Mouse (Mus musculus): ENCODE data around the gene Ppp1r17. TPM values are rescaled to one million over a fixed set of nuclear protein-coding genes. Genes with fewer than 3 reads are reported as not detected.
A peak's percentile ranks its signal among the peaks of the same experiment; 100 is the strongest.

The Ppp1r17 gene
- not detected in 2 replicates for polyA plus RNA-seq (2011; ENCODE audit: insufficient read depth, insufficient read length, low read depth, missing spikeins)

GRCm38 (mm10) chr6:56017291-56017994 lies at the start of gene Ppp1r17:
TSS of gene Ppp1r17 (plus strand) at chr6:56017497.
- no peak for TF ChIP-seq EP300 (IDR thresholded peaks at IDR 0.05; ENCODE audit: insufficient read depth, low read depth, low read length)
- TF ChIP-seq POLR2A (IDR thresholded peaks at IDR 0.05; ENCODE audit: insufficient read depth, low read length) = no peak
- TF ChIP-seq CTCF (IDR thresholded peaks at IDR 0.05; ENCODE audit: low read depth, low read length) = no peak
- H3K27ac ChIP-seq (ENCODE audit: insufficient read depth, low read length) = no peak within 1 kb of the TSS
- no peaks in the 10 kb centered on the region for H3K9me3 ChIP-seq (replicated peaks; ENCODE audit: control insufficient read depth, insufficient read depth, low read length, poor library complexity, severe bottlenecking)
- no peak within 1 kb of the TSS for H3K4me3 ChIP-seq (ENCODE audit: low read depth, low read length)
- H3K36me3 ChIP-seq (ENCODE audit: control insufficient read depth, insufficient read depth, low read length, poor library complexity, severe bottlenecking) = no peaks in the 10 kb centered on the region
- no peaks in the 10 kb centered on the region for H3K27me3 ChIP-seq (ENCODE audit: control insufficient read depth, insufficient read depth, low read length, poor library complexity, severe bottlenecking)
- no peaks in the 10 kb centered on the region for H3K4me1 ChIP-seq (ENCODE audit: control insufficient read depth, insufficient read depth, low read length)
- no peak within 1 kb of the TSS for H3K9ac ChIP-seq (ENCODE audit: low read depth, poor library complexity, severe bottlenecking)

GRCm38 (mm10) chr6:55972998-55973397 lies 44.3 kb upstream of the Ppp1r17 start:
- TF ChIP-seq EP300 (IDR thresholded peaks at IDR 0.05; ENCODE audit: insufficient read depth, low read depth, low read length) = no peak
- peak; percentile 10 for TF ChIP-seq CTCF (IDR thresholded peaks at IDR 0.05; ENCODE audit: low read depth, low read length)
- no peaks in the 10 kb centered on the region for H3K36me3 ChIP-seq (ENCODE audit: control insufficient read depth, insufficient read depth, low read length, poor library complexity, severe bottlenecking)
- H3K27ac ChIP-seq (ENCODE audit: insufficient read depth, low read length) = no peak overlapping the region
- H3K27me3 ChIP-seq (ENCODE audit: control insufficient read depth, insufficient read depth, low read length, poor library complexity, severe bottlenecking) = no peaks in the 10 kb centered on the region
- no peak overlapping the region for H3K9ac ChIP-seq (ENCODE audit: low read depth, poor library complexity, severe bottlenecking)
- H3K4me1 ChIP-seq (ENCODE audit: control insufficient read depth, insufficient read depth, low read length) = no peaks in the 10 kb centered on the region
- no peaks in the 10 kb centered on the region for H3K9me3 ChIP-seq (replicated peaks; ENCODE audit: control insufficient read depth, insufficient read depth, low read length, poor library complexity, severe bottlenecking)
- H3K4me3 ChIP-seq (ENCODE audit: low read depth, low read length) = no peak overlapping the region

GRCm38 (mm10) chr6:55979766-55980165 lies 37.5 kb upstream of the Ppp1r17 start:
- Histone ChIP-seq H3K4me3 (ENCODE audit: low read depth, low read length) (no peak overlapping the region), H3K4me1 (ENCODE audit: control insufficient read depth, insufficient read depth, low read length) (no peaks in the 10 kb centered on the region), H3K9me3 (replicated peaks; ENCODE audit: control insufficient read depth, insufficient read depth, low read length, poor library complexity, severe bottlenecking) (no peaks in the 10 kb centered on the region), H3K27ac (ENCODE audit: insufficient read depth, low read length) (no peak overlapping the region), H3K9ac (ENCODE audit: low read depth, poor library complexity, severe bottlenecking) (no peak overlapping the region), H3K27me3 (ENCODE audit: control insufficient read depth, insufficient read depth, low read length, poor library complexity, severe bottlenecking) (no peaks in the 10 kb centered on the region), H3K36me3 (ENCODE audit: control insufficient read depth, insufficient read depth, low read length, poor library complexity, severe bottlenecking) (no peaks in the 10 kb centered on the region)
- TF ChIP-seq POLR2A (IDR thresholded peaks at IDR 0.05; ENCODE audit: insufficient read depth, low read length) = no peak
- no peak for TF ChIP-seq CTCF (IDR thresholded peaks at IDR 0.05; ENCODE audit: low read depth, low read length)
- no peak for TF ChIP-seq EP300 (IDR thresholded peaks at IDR 0.05; ENCODE audit: insufficient read depth, low read depth, low read length)

GRCm38 (mm10) chr6:56008711-56009110 lies 8.6 kb upstream of the Ppp1r17 start:
- no peaks in the 10 kb centered on the region for H3K4me1 ChIP-seq (ENCODE audit: control insufficient read depth, insufficient read depth, low read length)
- no peak overlapping the region for H3K27ac ChIP-seq (ENCODE audit: insufficient read depth, low read length)
- no peaks in the 10 kb centered on the region for H3K36me3 ChIP-seq (ENCODE audit: control insufficient read depth, insufficient read depth, low read length, poor library complexity, severe bottlenecking)
- H3K9ac ChIP-seq (ENCODE audit: low read depth, poor library complexity, severe bottlenecking) = no peak overlapping the region
- H3K27me3 ChIP-seq (ENCODE audit: control insufficient read depth, insufficient read depth, low read length, poor library complexity, severe bottlenecking) = no peaks in the 10 kb centered on the region
- no peak overlapping the region for H3K4me3 ChIP-seq (ENCODE audit: low read depth, low read length)
- TF ChIP-seq EP300 (IDR thresholded peaks at IDR 0.05; ENCODE audit: insufficient read depth, low read depth, low read length) = no peak
- TF ChIP-seq POLR2A (IDR thresholded peaks at IDR 0.05; ENCODE audit: insufficient read depth, low read length) = no peak
- no peak for TF ChIP-seq CTCF (IDR thresholded peaks at IDR 0.05; ENCODE audit: low read depth, low read length)
- H3K9me3 ChIP-seq (replicated peaks; ENCODE audit: control insufficient read depth, insufficient read depth, low read length, poor library complexity, severe bottlenecking) = no peaks in the 10 kb centered on the region

GRCm38 (mm10) chr6:56012384-56012783 lies 4.9 kb upstream of the Ppp1r17 start:
- H3K9ac ChIP-seq (ENCODE audit: low read depth, poor library complexity, severe bottlenecking) = no peak overlapping the region
- TF ChIP-seq CTCF (IDR thresholded peaks at IDR 0.05; ENCODE audit: low read depth, low read length) (no peak), EP300 (IDR thresholded peaks at IDR 0.05; ENCODE audit: insufficient read depth, low read depth, low read length) (no peak), POLR2A (IDR thresholded peaks at IDR 0.05; ENCODE audit: insufficient read depth, low read length) (no peak)

GRCm38 (mm10) chr6:56019632-56020031 lies 2.3 kb downstream of the Ppp1r17 start:
- no peak for TF ChIP-seq POLR2A (IDR thresholded peaks at IDR 0.05; ENCODE audit: insufficient read depth, low read length)
- TF ChIP-seq CTCF (IDR thresholded peaks at IDR 0.05; ENCODE audit: low read depth, low read length) = no peak
- TF ChIP-seq EP300 (IDR thresholded peaks at IDR 0.05; ENCODE audit: insufficient read depth, low read depth, low read length) = no peak
- H3K4me1 ChIP-seq (ENCODE audit: control insufficient read depth, insufficient read depth, low read length) = no peaks in the 10 kb centered on the region
- H3K27me3 ChIP-seq (ENCODE audit: control insufficient read depth, insufficient read depth, low read length, poor library complexity, severe bottlenecking) = no peaks in the 10 kb centered on the region
- H3K4me3 ChIP-seq (ENCODE audit: low read depth, low read length) = no peak overlapping the region
- no peaks in the 10 kb centered on the region for H3K9me3 ChIP-seq (replicated peaks; ENCODE audit: control insufficient read depth, insufficient read depth, low read length, poor library complexity, severe bottlenecking)
- H3K27ac ChIP-seq (ENCODE audit: insufficient read depth, low read length) = no peak overlapping the region
- H3K36me3 ChIP-seq (ENCODE audit: control insufficient read depth, insufficient read depth, low read length, poor library complexity, severe bottlenecking) = no peaks in the 10 kb centered on the region
- H3K9ac ChIP-seq (ENCODE audit: low read depth, poor library complexity, severe bottlenecking) = no peak overlapping the region

More at GRCm38 (mm10) chr6:56012384-56012783, 4.9 kb upstream of the Ppp1r17 start:
- no peaks in the 10 kb centered on the region for H3K9me3 ChIP-seq (replicated peaks; ENCODE audit: control insufficient read depth, insufficient read depth, low read length, poor library complexity, severe bottlenecking)
- no peak overlapping the region for H3K27ac ChIP-seq (ENCODE audit: insufficient read depth, low read length)
- H3K27me3 ChIP-seq (ENCODE audit: control insufficient read depth, insufficient read depth, low read length, poor library complexity, severe bottlenecking) = no peaks in the 10 kb centered on the region
- H3K36me3 ChIP-seq (ENCODE audit: control insufficient read depth, insufficient read depth, low read length, poor library complexity, severe bottlenecking) = no peaks in the 10 kb centered on the region
- no peak overlapping the region for H3K4me3 ChIP-seq (ENCODE audit: low read depth, low read length)
- no peaks in the 10 kb centered on the region for H3K4me1 ChIP-seq (ENCODE audit: control insufficient read depth, insufficient read depth, low read length)
